Mouse (Mus musculus) liver, embryonic 14.5 days (tissue): ENCODE results near the gene Xkr7. TPM values are rescaled to one million over a fixed set of nuclear protein-coding genes. Genes with fewer than 3 reads are reported as not detected.
A peak's percentile ranks its signal among the peaks of the same experiment; 100 is the strongest.

Source experiments
- ATAC-seq: fragments of 200-750 bp; cut with Nextera tagmentation; 2 replicates; pipeline ENCODE4 v1.8.0; 2017; ENCODE audit warnings: moderate number of reproducible peaks, mild to moderate bottlenecking, moderate library complexity; ENCODE audit not compliant: insufficient read depth
- DNase-seq, 3 experiments: peaks; one replicate each; pipeline ENCODE4 v3.0.0-alpha.2; 2012 to 2013; ENCODE audit warnings: low read depth in 3 of 3, low spot score in 3 of 3
- H3K27ac ChIP-seq: fragments of 300-500 bp; sonication (generic); 2 replicates; pipeline ENCODE4 v1.5.1; 2014; ENCODE audit warnings: moderate library complexity, mild to moderate bottlenecking, control low read depth, inconsistent platforms
- H3K27me3 ChIP-seq: fragments of 300-500 bp; sonication (generic); 2 replicates; pipeline ENCODE4 v1.6.1; 2014; ENCODE audit warnings: mild to moderate bottlenecking, low read length, moderate library complexity; ENCODE audit not compliant: control insufficient read depth, insufficient read depth
- H3K36me3 ChIP-seq: fragments of 300-500 bp; sonication (generic); replicated peaks from 2 replicates; pipeline ENCODE4 v1.6.1; 2014; ENCODE audit warnings: low read depth; ENCODE audit not compliant: control insufficient read depth, insufficient read depth
- H3K4me1 ChIP-seq, 2 experiments: fragments of 200-500 bp in 1 of 2; fragments of 300-500 bp in 1 of 2; sonication (generic) in 1 of 2; replicated peaks; 2 replicates each; pipeline ENCODE4 v1.6.1; 2012 to 2014; ENCODE audit warnings: antibody characterized with exemption in 1 of 2, inconsistent platforms in 1 of 2, low read length in 1 of 2; ENCODE audit not compliant: control insufficient read depth in 2 of 2, insufficient read depth in 2 of 2
- H3K4me2 ChIP-seq: fragments of 300-500 bp; sonication (generic); 2 replicates; pipeline ENCODE4 v1.6.1; 2014; ENCODE audit warnings: low read depth, mild to moderate bottlenecking, control low read depth, moderate library complexity
- H3K4me3 ChIP-seq, 2 experiments: fragments of 200-500 bp in 1 of 2; fragments of 300-500 bp in 1 of 2; sonication (generic) in 1 of 2; 2 replicates each; pipeline ENCODE4 v1.5.1; 2012 to 2014; ENCODE audit warnings: low read depth in 2 of 2, low read length in 2 of 2, mild to moderate bottlenecking in 2 of 2, control low read depth in 1 of 2, inconsistent platforms in 1 of 2, moderate library complexity in 1 of 2; ENCODE audit not compliant: insufficient read depth in 1 of 2
- H3K9ac ChIP-seq: fragments of 300-500 bp; sonication (generic); replicated peaks from 2 replicates; pipeline ENCODE4 v1.6.1; 2014; ENCODE audit warnings: mild to moderate bottlenecking, control low read depth, moderate library complexity
- H3K9me3 ChIP-seq: fragments of 300-500 bp; sonication (generic); 2 replicates; pipeline ENCODE4 v1.6.1; 2016; ENCODE audit warnings: low read length, mixed read lengths; ENCODE audit not compliant: control insufficient read depth
- CTCF ChIP-seq: IDR thresholded peaks from 2 replicates; pipeline ENCODE4 v1.5.1; 2016; ENCODE audit warnings: antibody characterized with exemption, low read depth, control low read depth
- EP300 ChIP-seq: IDR thresholded peaks from 2 replicates; pipeline ENCODE4 v1.6.1; 2016; ENCODE audit warnings: antibody characterized with exemption, low read depth
- WGBS: fragments of 180-500 bp; shearing (Covaris S2); extraction: QIAGEN DNeasy Blood & Tissue Kit; methylation state at CpG from one replicate; pipeline ENCODE4 v1.1.7; 2014; ENCODE audit not compliant: insufficient replicate concordance; 5-methylcytosine and 5-hydroxymethylcytosine counted together
- polyA plus RNA-seq, 2 experiments: library from polyadenylated mRNA; depleted of rRNA in 1 of 2; stranded (reverse) in 1 of 2; unstranded in 1 of 2; fragments of >200 nt; fragmentation: Nextera tagmentation in 1 of 2; extraction: Ambion mirVana in 1 of 2; gene quantifications; 2 replicates each; pipeline versions ENCODE4 v1.2.1 to v1.2.3; 2012 to 2014

The Xkr7 gene
- polyA plus RNA-seq, 2 experiments: not detected

DNA sequence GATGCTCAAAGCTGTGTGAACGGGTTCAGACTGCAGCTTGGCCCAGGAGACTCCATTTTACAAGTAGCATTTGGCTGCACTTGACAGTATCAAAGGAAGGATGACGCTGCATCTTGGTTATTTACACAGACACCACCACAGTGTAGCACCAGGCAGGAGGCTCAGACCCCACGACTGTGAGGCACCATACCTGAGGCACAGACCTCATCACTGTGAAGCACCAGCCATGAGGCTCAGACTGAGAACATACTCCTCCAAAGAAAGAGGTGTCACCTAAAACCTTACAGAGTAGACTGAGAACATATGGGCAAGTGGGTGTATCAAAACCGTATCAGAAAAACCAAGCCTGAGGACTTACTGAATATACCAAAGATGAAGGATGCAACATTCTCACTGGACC, 8.8 kb upstream of the Xkr7 start:
- Histone ChIP-seq H3K4me2 (no peak overlapping the region), H3K4me1 (no peaks in the 10 kb centered on the region), H3K9me3 (no peaks in the 10 kb centered on the region), H3K4me3 (no peak overlapping the region), H3K9ac (no peak overlapping the region), H3K36me3 (no peaks in the 10 kb centered on the region), H3K27ac (no peak overlapping the region), H3K27me3 (no peaks in the 10 kb centered on the region; the same call in 1 of the 2 replicates)
- TF ChIP-seq EP300 (no peak), CTCF (no peak)
- 41% methylated on average over 4 of the region's 4 CpGs for WGBS
- ATAC-seq (no peak), DNase-seq (no peak)

DNA sequence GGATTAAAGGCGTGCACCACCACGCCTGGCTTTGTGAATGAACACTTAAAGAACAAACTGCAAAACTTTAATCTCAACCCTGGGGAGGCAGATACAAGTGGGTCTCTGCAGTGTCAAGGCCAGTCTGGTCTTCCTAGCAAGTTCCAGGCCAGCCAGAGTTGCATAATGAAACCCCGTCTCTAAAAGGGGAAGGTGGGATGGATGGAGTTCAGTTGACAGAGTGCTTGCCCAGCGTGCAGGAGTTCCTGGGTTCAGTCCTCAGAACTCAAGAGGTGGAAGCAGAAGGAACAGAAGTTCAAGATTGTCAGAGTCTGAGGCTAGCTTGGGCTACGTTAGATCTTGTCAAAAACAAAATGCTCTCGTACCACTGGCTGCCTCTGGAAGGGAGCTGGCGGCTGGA, 5.6 kb upstream of the Xkr7 start:
- no peaks in the 10 kb centered on the region for H3K36me3 ChIP-seq
- WGBS: 41% methylated on average over 7 of the region's 7 CpGs
- H3K4me2 ChIP-seq: no peak overlapping the region
- H3K4me3 ChIP-seq: no peak overlapping the region
- DNase-seq: no peak
- H3K27me3 ChIP-seq: peaks cover 15% of the 10 kb centered on the region
- TF ChIP-seq CTCF (no peak), EP300 (no peak)
- H3K9ac ChIP-seq: no peak overlapping the region
- no peaks in the 10 kb centered on the region for H3K9me3 ChIP-seq
- no peaks in the 10 kb centered on the region for H3K4me1 ChIP-seq
- no peak for ATAC-seq
- no peak overlapping the region for H3K27ac ChIP-seq

DNA sequence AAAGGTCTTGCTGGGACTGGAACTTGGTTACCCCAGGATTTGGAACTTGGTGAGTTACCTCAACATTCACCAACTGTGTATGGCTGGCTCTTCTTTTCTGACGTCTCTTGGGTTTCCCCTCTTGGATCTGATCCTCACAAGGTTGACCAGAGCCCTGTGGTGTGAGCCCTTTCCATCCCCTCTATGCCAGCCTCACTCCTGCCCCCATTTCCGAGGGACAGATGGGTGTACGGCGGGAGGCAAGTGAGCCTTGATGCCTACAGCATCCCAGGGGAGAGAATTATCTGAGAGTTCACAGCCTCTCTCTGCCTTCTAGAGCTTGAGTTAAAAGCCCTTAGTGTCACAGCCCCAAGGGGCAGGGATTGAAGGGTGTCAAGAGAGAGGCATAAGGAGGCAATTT, 4.2 kb upstream of the Xkr7 start:
- DNase-seq (no peak), ATAC-seq (no peak)
- no peak for TF ChIP-seq EP300
- TF ChIP-seq CTCF: no peak
- 50% methylated on average over 4 of the region's 4 CpGs for WGBS
- Histone ChIP-seq H3K4me1 (no peaks in the 10 kb centered on the region), H3K36me3 (no peaks in the 10 kb centered on the region), H3K27ac (no peak overlapping the region), H3K4me3 (no peak overlapping the region), H3K9ac (no peak overlapping the region), H3K4me2 (no peak overlapping the region), H3K27me3 (peaks cover 29% of the 10 kb centered on the region), H3K9me3 (no peaks in the 10 kb centered on the region)

DNA sequence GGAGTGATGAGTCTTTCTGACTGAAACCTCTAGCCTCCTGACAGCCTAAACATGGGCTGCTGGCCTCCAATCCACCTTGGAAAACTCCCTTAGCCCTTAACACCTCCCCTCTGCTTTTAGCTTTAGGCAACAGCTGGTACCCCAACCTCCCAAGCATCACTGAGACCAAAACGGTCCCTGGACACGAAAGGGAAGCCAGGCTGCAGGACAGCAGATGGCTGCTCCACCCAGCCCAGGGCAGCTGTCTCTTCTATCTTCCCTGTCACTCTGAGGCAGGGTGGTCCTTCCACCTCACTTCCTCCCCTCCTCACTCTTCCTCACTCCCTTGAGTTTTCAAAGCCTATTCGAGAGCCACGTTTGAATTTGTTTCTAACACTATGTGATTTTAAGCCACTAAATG, 1.2 kb upstream of the Xkr7 start:
- H3K36me3 ChIP-seq: no peaks in the 10 kb centered on the region
- H3K9ac ChIP-seq: no peak overlapping the region
- no peaks in the 10 kb centered on the region for H3K9me3 ChIP-seq
- DNase-seq: no peak
- no peaks in the 10 kb centered on the region for H3K4me1 ChIP-seq
- no peak overlapping the region for H3K4me3 ChIP-seq
- no peak overlapping the region for H3K27ac ChIP-seq
- TF ChIP-seq EP300 (no peak), CTCF (no peak)
- 14% methylated on average over 4 of the region's 4 CpGs for WGBS
- ATAC-seq: no peak
- peaks cover 40% of the 10 kb centered on the region for H3K27me3 ChIP-seq
- no peak overlapping the region for H3K4me2 ChIP-seq

DNA sequence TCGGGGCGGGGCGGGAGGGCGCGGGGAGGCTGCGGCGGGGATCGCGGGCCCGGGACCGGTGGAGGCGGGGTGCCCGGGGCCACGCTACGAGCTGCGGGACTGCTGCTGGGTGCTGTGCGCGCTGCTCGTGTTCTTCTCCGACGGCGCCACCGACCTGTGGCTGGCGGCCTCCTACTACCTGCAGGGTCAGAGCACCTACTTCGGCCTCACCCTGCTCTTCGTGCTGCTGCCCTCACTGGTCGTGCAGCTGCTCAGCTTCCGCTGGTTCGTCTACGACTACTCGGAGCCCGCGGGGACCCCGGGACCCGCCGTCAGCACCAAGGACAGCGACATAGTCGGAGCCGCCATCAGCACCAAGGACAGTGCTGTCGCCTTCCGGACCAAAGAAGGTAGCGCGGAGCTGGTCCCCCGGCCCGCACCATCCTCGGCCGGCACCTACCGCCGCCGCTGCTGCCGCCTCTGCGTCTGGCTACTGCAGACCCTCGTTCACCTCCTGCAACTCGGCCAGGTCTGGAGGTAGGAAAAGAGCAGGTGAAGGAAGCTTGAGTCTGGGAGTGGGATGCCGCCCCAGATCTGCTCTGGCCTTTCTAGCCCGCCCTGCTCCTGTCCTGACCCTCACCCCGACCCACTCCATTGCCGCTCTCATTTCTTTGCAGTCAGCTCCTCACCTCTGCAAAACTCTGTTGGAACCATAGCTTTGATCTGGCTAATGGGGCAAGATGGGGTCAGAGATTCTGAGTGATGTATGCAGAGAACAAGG, 611 bp downstream of the Xkr7 start:
- Histone ChIP-seq H3K4me2 (peak overlapping the region; percentile 55), H3K9me3 (no peaks in the 10 kb centered on the region), H3K27me3 (peaks cover 40% of the 10 kb centered on the region), H3K4me1 (no peaks in the 10 kb centered on the region), H3K4me3 (peak overlapping the region in 1 of 2 experiments; percentile 41; a peak in 3 of 4 replicates), H3K27ac (no peak overlapping the region), H3K9ac (no peak overlapping the region), H3K36me3 (no peaks in the 10 kb centered on the region)
- TF ChIP-seq EP300 (no peak), CTCF (no peak)
- WGBS: 3% methylated on average over 52 of the region's 58 CpGs
- peak; percentile 47; the same call in 1 of the 2 replicates for ATAC-seq
- peak in 2 of 3 experiments; percentile 40 to 47 for DNase-seq
